9 mouse cellular contexts compared by ENCODE assay signal in the genomic region with DNA sequence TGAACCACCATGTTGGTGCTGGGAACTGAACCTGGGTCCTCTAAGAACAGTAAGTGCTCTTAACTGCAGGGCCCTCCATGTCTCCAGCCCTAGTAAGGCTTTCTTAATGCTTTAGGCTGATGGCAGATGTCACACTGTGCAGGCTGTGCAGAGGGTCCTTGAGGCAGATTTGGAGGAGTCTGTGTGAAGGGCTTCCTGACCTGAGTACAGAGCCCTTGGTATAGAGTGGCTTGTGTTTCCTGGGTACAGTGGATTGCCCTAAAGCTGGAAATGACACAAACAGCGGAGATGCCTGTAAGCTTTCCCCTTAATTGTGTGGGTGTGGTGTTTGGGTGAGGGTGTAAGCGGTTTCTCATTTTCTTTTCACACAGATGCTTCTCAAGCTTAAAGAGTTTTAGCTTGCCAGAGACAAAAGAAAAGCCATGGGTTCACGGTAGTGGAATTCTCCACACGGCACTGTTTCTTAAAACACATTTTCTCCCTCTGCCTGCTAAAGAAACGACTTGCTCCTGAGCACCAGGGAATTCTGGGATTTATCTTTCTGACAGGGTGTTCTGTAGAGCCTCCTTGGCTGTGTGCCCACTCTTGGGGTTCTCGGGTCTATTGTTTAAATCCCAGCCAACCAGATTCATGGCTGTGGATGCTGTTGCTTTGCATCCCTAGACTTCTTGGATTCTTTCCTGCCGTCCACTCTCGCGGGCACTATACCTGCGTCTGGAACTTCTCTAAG. TPM values are rescaled to one million over a fixed set of nuclear protein-coding genes. Genes with fewer than 3 reads are reported as not detected.
DNase-seq lines count a peak whose midpoint lies in the region; ATAC-seq lines count a peak whose summit lies in the region.
"Had no signal": no experiment of that assay in that cellular context is flagged by ENCODE, and none has a peak within 500 bp of the region (broad histone marks: within the 10 kb centered on the region; RNA-seq: fewer than 3 reads in every experiment).

No protein-coding gene starts in this region.

- no peak overlapping the region; the same call in 1 of the 2 replicates for H3K9ac ChIP-seq in lung, embryonic 16.5 days (ENCODE audit: low read length)
- H3K9ac ChIP-seq in intestine, embryonic 15.5 days = no peak overlapping the region
- peak overlapping the region; percentile 21; the same call in 1 of the 2 replicates for H3K9ac ChIP-seq in midbrain, embryonic 16.5 days (ENCODE audit: low read depth, low read length)
- H3K9ac ChIP-seq: liver, embryonic 14.5 days had no signal

- H3K27ac ChIP-seq in lung, embryonic 16.5 days (ENCODE audit: low read length) = no peak overlapping the region; the same call in 1 of the 2 replicates
- peak overlapping the region; percentile 66 for H3K27ac ChIP-seq in intestine, embryonic 15.5 days
- H3K27ac ChIP-seq in midbrain, embryonic 16.5 days (ENCODE audit: low read length) = peak overlapping the region; percentile 74
- H3K27ac ChIP-seq: liver, embryonic 14.5 days had no signal

- H3K4me1 ChIP-seq in lung, embryonic 16.5 days (replicated peaks; ENCODE audit: control insufficient read depth, insufficient read depth, low read length) = peaks cover 35% of the 10 kb centered on the region
- peaks cover 40% of the 10 kb centered on the region for H3K4me1 ChIP-seq in intestine, embryonic 15.5 days (replicated peaks)
- H3K4me1 ChIP-seq in midbrain, embryonic 16.5 days (ENCODE audit: control insufficient read depth, insufficient read depth, low read length) = peaks cover 14% of the 10 kb centered on the region

- H3K4me2 ChIP-seq in lung, embryonic 16.5 days (ENCODE audit: low read depth, low read length) = peak overlapping the region; percentile 23
- H3K4me2 ChIP-seq in intestine, embryonic 15.5 days (replicated peaks) = peak overlapping the region; percentile 40
- peak overlapping the region; percentile 46 for H3K4me2 ChIP-seq in midbrain, embryonic 16.5 days (ENCODE audit: low read length)

- WGBS in lung, embryonic 16.5 days = 19% methylated on average over 10 of the region's 10 CpGs
- WGBS in intestine, embryonic 15.5 days = 30% methylated on average over 10 of the region's 10 CpGs
- 7% methylated on average over 10 of the region's 10 CpGs for WGBS in midbrain, embryonic 16.5 days

- DNase-seq in adrenal gland, postnatal 14 days = peak; percentile 23
- DNase-seq in adrenal gland, postnatal 4 days (ENCODE audit: low spot score in 2 of 2) = no peak
- DNase-seq in lung, postnatal 25 days (ENCODE audit: low spot score) = no peak
- DNase-seq in spleen, postnatal 14 days (ENCODE audit: low spot score in 2 of 2) = no peak
- no peak for DNase-seq in thymus, postnatal 25 days

- H3K9me3 ChIP-seq in lung, embryonic 16.5 days (ENCODE audit: control insufficient read depth, low read length) = no peaks in the 10 kb centered on the region
- H3K9me3 ChIP-seq in intestine, embryonic 15.5 days = no peaks in the 10 kb centered on the region
- H3K9me3 ChIP-seq in midbrain, embryonic 16.5 days (replicated peaks; ENCODE audit: control insufficient read depth, low read length, poor library complexity, severe bottlenecking) = no peaks in the 10 kb centered on the region

- H3K36me3 ChIP-seq in lung, embryonic 16.5 days (ENCODE audit: control insufficient read depth, insufficient read depth, low read length) = no peaks in the 10 kb centered on the region
- H3K36me3 ChIP-seq in intestine, embryonic 15.5 days = no peaks in the 10 kb centered on the region
- no peaks in the 10 kb centered on the region for H3K36me3 ChIP-seq in midbrain, embryonic 16.5 days (ENCODE audit: control insufficient read depth, insufficient read depth, low read length)

- peak; percentile 53 for ATAC-seq in lung, embryonic 16.5 days (ENCODE audit: low read depth)
- ATAC-seq in intestine, embryonic 15.5 days = peak; percentile 52
- ATAC-seq in midbrain, embryonic 16.5 days = peak; percentile 76; the same call in 1 of the 2 replicates

- no peaks in the 10 kb centered on the region for H3K27me3 ChIP-seq in lung, embryonic 16.5 days (ENCODE audit: control insufficient read depth, insufficient read depth, low read depth, low read length)
- H3K27me3 ChIP-seq in intestine, embryonic 15.5 days (replicated peaks) = no peaks in the 10 kb centered on the region
- no peaks in the 10 kb centered on the region for H3K27me3 ChIP-seq in midbrain, embryonic 16.5 days (ENCODE audit: control insufficient read depth, insufficient read depth, low read depth, low read length)

- H3K4me3 ChIP-seq in lung, embryonic 16.5 days (ENCODE audit: low read length) = no peak overlapping the region
- no peak overlapping the region for H3K4me3 ChIP-seq in intestine, embryonic 15.5 days (replicated peaks)
- H3K4me3 ChIP-seq in midbrain, embryonic 16.5 days (ENCODE audit: low read depth, low read length) = peak overlapping the region; percentile 13; the same call in 1 of the 2 replicates

RNA-seq across cellular contexts. Expression of a gene that starts 28.9 kb away (rescaled TPM):
- 37.8 and 40.2 TPM in 2 replicates for total RNA-seq in adrenal gland, postnatal 14 days (2021)
- 10 to 100 TPM; 54.0 to 58.1 TPM for total RNA-seq in adrenal gland, postnatal 4 days (2021)
- polyA plus RNA-seq in lung, embryonic 16.5 days (2015; fragmentation: Nextera tagmentation; extraction: Ambion mirVana) = 19.0 and 19.4 TPM in 2 replicates
- polyA plus RNA-seq in intestine, embryonic 15.5 days (2015; fragmentation: Nextera tagmentation; extraction: Ambion mirVana) = 24.5 and 25.9 TPM in 2 replicates
- 14.5 and 14.6 TPM in 2 replicates for polyA plus RNA-seq in midbrain, embryonic 16.5 days (2015; fragmentation: Nextera tagmentation; extraction: Ambion mirVana)
